Mouse (Mus musculus) midbrain, embryonic 11.5 days (tissue): ENCODE measurements around the gene Gpx3. TPM values are rescaled to one million over a fixed set of nuclear protein-coding genes. Genes with fewer than 3 reads are reported as not detected.
"Not testable (repeated sequence)": the region's sequence is repeated elsewhere in the genome, so short reads cannot be mapped to it uniquely, and the experiment has no call there.

Source experiments
- ATAC-seq: fragments of 200-750 bp; cut with Nextera tagmentation; 2 replicates; pipeline ENCODE4 v1.8.0; 2017; ENCODE audit warnings: moderate TSS enrichment, moderate library complexity; ENCODE audit not compliant: low FRiP score
- DNase-seq: peaks from one replicate; pipeline ENCODE4 v3.0.0; 2015; ENCODE audit warnings: low spot score; ENCODE audit errors: missing footprints
- H3K27ac ChIP-seq: fragments of 300-500 bp; sonication (generic); 2 replicates; pipeline ENCODE4 v1.5.1; 2014; ENCODE audit warnings: low read depth, low read length
- H3K27me3 ChIP-seq: fragments of 300-500 bp; sonication (generic); 2 replicates; pipeline ENCODE4 v1.6.1; 2014; ENCODE audit warnings: mild to moderate bottlenecking, low read length, moderate library complexity, mixed read lengths; ENCODE audit not compliant: control insufficient read depth, insufficient read depth
- H3K36me3 ChIP-seq: fragments of 300-500 bp; sonication (generic); 2 replicates; pipeline ENCODE4 v1.6.1; 2014; ENCODE audit warnings: mild to moderate bottlenecking, low read length, moderate library complexity, mixed read lengths; ENCODE audit not compliant: control insufficient read depth, insufficient read depth
- H3K4me1 ChIP-seq: fragments of 300-500 bp; sonication (generic); 2 replicates; pipeline ENCODE4 v1.6.1; 2014; ENCODE audit warnings: low read length; ENCODE audit not compliant: control insufficient read depth, insufficient read depth
- H3K4me2 ChIP-seq: fragments of 300-500 bp; sonication (generic); 2 replicates; pipeline ENCODE4 v1.6.1; 2014; ENCODE audit warnings: mild to moderate bottlenecking, moderate library complexity
- H3K4me3 ChIP-seq: fragments of 300-500 bp; sonication (generic); 2 replicates; pipeline ENCODE4 v1.5.1; 2014; ENCODE audit warnings: low read depth, low read length
- H3K9ac ChIP-seq: fragments of 300-500 bp; sonication (generic); 2 replicates; pipeline ENCODE4 v1.6.1; 2014; ENCODE audit warnings: low read length
- H3K9me3 ChIP-seq: fragments of 300-500 bp; sonication (generic); 2 replicates; pipeline ENCODE4 v1.6.1; 2016; ENCODE audit warnings: low read length; ENCODE audit not compliant: control insufficient read depth
- WGBS: fragments of 180-500 bp; shearing (Covaris S2); extraction: QIAGEN DNeasy Blood & Tissue Kit; methylation state at CpG from one replicate; pipeline ENCODE4 v1.1.7; 2014; 5-methylcytosine and 5-hydroxymethylcytosine counted together
- polyA plus RNA-seq: library from polyadenylated mRNA; unstranded; fragments of >200 nt; fragmentation: Nextera tagmentation; extraction: Ambion mirVana; gene quantifications from 2 replicates; pipeline ENCODE4 v1.2.1, GENCODE M21; 2014

Gene Gpx3
- polyA plus RNA-seq, result 57.2 and 60.5 TPM in 2 replicates

DNA sequence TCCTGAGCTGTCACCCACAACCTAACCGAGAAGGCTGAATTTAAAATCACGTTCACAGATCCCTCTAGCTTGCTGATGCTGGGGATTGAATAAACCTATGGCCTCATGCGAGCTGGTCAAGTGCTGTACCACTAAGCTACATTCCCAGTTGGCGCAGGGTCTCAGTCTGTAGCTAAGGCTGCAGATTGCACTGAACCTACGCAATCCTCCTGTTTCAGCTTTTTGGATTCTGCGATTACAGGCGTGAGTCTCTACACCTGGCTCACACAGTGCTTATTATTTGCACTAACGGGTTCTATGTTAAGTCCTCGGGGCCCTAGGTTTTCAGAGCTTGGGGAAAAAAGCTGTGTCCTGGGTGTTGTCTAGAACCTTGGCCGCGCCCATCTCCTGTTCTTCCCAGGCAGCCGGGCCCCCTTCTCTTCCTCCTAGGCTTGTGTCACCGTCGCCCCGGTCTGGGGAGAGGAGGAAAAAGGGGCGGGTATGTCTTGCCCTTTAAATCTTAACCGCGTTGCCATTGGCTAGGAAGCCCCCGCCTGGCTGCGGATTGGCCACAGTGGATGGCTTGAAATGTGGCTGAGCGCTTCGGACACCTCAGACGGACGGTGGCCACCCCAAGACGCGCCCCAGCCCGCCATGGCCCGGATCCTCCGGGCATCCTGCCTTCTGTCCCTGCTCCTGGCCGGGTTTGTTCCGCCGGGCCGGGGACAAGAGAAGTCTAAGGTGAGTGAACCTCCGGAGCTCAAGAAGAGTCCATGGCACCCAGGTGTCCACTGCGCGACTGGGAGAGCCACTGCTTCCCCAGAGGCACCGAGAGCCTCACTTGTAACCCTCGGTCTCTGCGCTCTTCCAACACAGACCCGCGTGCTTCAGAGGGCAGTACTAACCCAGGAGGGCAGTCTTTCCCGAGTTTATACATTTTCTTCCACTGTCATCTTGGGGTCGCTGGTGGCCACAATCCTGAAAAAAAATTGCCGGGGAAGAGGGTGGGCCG lies at the start of gene Gpx3:
Gpx3 (plus strand) TSS at position 121 of the 991 bp plus-strand sequence.
- Histone ChIP-seq H3K27me3 (no peaks in the 10 kb centered on the region; the same call in 1 of the 2 replicates), H3K27ac (no peak within 1 kb of the TSS), H3K4me2 (peak within 1 kb of the TSS; percentile 81), H3K4me3 (peak within 1 kb of the TSS; percentile 37), H3K9ac (peak within 1 kb of the TSS; percentile 58), H3K36me3 (no peaks in the 10 kb centered on the region), H3K9me3 (no peaks in the 10 kb centered on the region), H3K4me1 (peaks cover 6% of the 10 kb centered on the region; the same call in 1 of the 2 replicates)
- DNase-seq (peak; percentile 94), ATAC-seq (peak; percentile 92)
- WGBS, result 18% methylated on average over 42 of the region's 45 CpGs

DNA sequence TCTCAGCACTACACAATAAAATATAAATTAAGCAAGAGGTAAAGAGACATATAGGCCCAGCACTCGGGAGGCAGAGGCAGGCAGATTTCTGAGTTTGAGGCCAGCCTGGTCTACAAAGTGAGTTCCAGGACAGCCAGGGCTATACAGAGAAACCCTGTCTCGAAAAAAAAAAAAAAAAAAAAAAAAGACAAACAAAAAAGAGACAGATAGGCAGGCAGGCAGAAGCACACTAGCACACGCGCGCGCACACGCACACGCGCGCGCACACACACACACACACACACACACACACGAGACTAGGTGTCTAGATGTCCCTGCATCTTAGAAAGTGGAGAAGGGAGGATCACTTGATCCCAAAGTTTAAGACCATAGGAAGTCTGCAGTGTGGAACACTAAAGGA lies 43.4 kb upstream of the Gpx3 start:
- ATAC-seq, H3K9me3 ChIP-seq, H3K36me3 ChIP-seq, H3K27me3 ChIP-seq, H3K4me3 ChIP-seq, DNase-seq, H3K27ac ChIP-seq, H3K4me2 ChIP-seq, H3K4me1 ChIP-seq, H3K9ac ChIP-seq: not testable (repeated sequence)
- 97% methylated on average over 11 of the region's 12 CpGs for WGBS

DNA sequence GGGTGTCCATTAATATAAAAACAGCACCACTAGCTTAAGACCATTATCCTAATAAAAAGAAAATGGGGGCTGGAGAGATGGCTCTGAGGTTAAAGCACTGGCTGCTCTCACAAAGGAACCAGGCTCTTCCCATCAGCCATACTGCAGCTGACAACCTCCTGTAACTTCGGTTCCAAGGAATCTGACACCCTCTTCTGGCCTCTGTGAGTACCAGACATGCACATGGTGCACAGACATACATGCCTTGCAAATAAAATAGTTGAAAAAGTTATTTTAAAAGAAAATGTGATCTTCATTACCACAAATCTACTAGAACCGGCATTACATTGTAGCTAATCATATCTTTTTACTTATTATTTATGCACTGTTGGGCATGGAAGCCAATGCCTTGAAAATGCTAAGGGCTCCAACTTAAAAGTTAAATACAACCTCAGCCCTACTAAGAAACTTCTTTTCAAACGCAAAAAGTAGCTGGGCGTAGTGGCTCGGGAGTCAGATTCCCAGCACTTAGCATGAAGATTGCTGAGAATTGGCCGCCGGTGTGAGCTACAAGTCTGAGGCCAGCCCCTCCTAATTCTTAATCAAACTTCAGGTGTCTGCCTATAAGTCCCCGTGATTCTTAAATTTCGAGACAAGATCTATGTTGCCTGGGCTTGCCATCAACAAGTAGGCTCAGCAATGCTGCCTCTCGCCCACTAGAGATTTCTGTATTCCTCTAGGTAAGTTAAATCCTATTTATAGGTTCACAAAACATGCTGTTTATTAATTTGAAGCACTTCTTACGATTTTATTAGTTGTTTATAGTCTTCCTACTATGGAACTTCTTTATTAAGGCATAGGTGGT lies 42.7 kb upstream of the Gpx3 start:
- Histone ChIP-seq H3K4me2 (peak overlapping the region; percentile 54), H3K27me3 (no peaks in the 10 kb centered on the region), H3K9ac (peak overlapping the region; percentile 67), H3K4me1 (peaks cover 8% of the 10 kb centered on the region; the same call in 1 of the 2 replicates), H3K4me3 (peak overlapping the region; percentile 47), H3K27ac (no peak overlapping the region; the same call in 1 of the 2 replicates), H3K9me3 (no peaks in the 10 kb centered on the region), H3K36me3 (no peaks in the 10 kb centered on the region)
- WGBS, result 33% methylated on average over 11 of the region's 11 CpGs
- ATAC-seq (no peak), DNase-seq (no peak)

GRCm38 (mm10) chr11:54860256-54861038 lies 41.8 kb upstream of the Gpx3 start, which contains the start of gene Lyrm7:
TSS of gene Lyrm7 (minus strand) at chr11:54860916.
- peak within 1 kb of the TSS; percentile 47 for H3K4me3 ChIP-seq
- no peaks in the 10 kb centered on the region for H3K9me3 ChIP-seq
- no peaks in the 10 kb centered on the region for H3K27me3 ChIP-seq
- H3K4me1 ChIP-seq, result peaks cover 8% of the 10 kb centered on the region; the same call in 1 of the 2 replicates
- DNase-seq (peak; percentile 99), ATAC-seq (peak; percentile 96)
- under 1% methylated on average over 42 of the region's 42 CpGs for WGBS
- no peaks in the 10 kb centered on the region for H3K36me3 ChIP-seq
- peak within 1 kb of the TSS; percentile 81 for H3K9ac ChIP-seq
- peak within 1 kb of the TSS; percentile 67 for H3K4me2 ChIP-seq
- peak within 1 kb of the TSS; percentile 80 for H3K27ac ChIP-seq

GRCm38 (mm10) chr11:54861471-54862420 lies 40.5 kb upstream of the Gpx3 start:
- no peak for ATAC-seq
- H3K9me3 ChIP-seq, result no peaks in the 10 kb centered on the region
- H3K27ac ChIP-seq, result no peak overlapping the region
- peak overlapping the region; percentile 67 for H3K4me2 ChIP-seq
- 92% methylated on average over 5 of the region's 5 CpGs for WGBS
- H3K27me3 ChIP-seq, result no peaks in the 10 kb centered on the region
- H3K4me3 ChIP-seq, result no peak overlapping the region
- peaks cover 10% of the 10 kb centered on the region; the same call in 1 of the 2 replicates for H3K4me1 ChIP-seq
- H3K36me3 ChIP-seq, result no peaks in the 10 kb centered on the region
- DNase-seq, result peak; percentile 66
- H3K9ac ChIP-seq, result no peak overlapping the region; the same call in 1 of the 2 replicates

DNA sequence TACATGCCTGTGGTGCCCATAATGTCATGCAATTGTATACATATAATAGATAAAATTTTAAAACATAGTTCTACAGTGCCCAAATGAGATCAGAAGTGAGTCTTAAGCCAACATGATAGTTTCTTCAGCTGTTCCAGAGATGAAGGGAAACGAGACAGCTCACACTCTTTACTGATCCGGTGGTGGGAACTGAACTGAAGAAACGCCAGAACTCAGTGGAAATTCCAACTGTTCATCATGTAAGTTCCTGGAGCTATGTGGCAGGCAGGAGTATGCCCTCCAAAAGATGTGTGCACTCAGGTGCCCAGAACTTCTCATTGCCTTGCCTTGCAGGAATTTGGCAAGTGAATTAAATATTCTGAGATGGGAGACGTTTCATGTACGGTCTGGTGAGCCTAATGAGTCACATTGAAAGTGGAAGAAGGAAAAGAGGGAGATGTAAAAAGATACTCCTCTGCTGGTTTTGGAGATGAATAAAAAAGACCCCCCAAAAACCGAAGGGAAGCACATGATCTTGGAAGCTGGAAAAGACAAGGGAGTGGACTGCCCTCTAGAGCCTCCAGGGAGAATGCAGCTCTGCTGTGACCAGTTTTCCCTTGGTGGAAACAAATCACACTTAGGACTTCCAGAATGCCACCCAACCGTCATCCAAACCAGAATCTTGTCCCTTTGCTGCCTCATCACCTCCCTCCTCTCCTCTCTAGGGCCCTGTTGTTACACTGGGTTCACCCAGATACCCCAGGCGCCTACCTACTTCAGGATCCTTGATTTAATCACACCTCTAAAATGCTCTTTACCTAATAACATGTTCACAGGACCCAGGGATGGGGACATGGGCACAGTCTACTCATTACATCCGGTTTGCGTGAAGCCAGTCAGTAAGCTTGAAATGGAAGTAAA lies 39.4 kb upstream of the Gpx3 start:
- H3K36me3 ChIP-seq, result no peaks in the 10 kb centered on the region
- H3K4me3 ChIP-seq, result no peak overlapping the region
- ATAC-seq (no peak), DNase-seq (peak; percentile 91)
- H3K4me2 ChIP-seq, result no peak overlapping the region
- H3K27ac ChIP-seq, result no peak overlapping the region
- H3K9ac ChIP-seq, result no peak overlapping the region
- peaks cover 13% of the 10 kb centered on the region; the same call in 1 of the 2 replicates for H3K4me1 ChIP-seq
- WGBS, result 52% methylated on average over 10 of the region's 10 CpGs
- no peaks in the 10 kb centered on the region for H3K9me3 ChIP-seq
- H3K27me3 ChIP-seq, result no peaks in the 10 kb centered on the region
